Mouse (Mus musculus) thymus, postnatal 10 days (tissue): ENCODE data around the gene Vmn1r209.
"Not testable (repeated sequence)": the region's sequence is repeated elsewhere in the genome, so short reads cannot be mapped to it uniquely, and the experiment has no call there.

Source experiments
- DNase-seq, 2 experiments: peaks; one replicate each; pipeline ENCODE4 v3.0.0; 2021; ENCODE audit warnings: low spot score in 2 of 2

The Vmn1r209 gene

GRCm38 (mm10) chr13:22809582-22809981 is at the start of gene Vmn1r209:
Vmn1r209 (minus strand) TSS chr13:22809682.
- not testable (repeated sequence) for DNase-seq

GRCm38 (mm10) chr13:22857461-22857860 is 48.0 kb upstream of the Vmn1r209 start, which contains the start of gene Vmn1r211:
Vmn1r211 (minus strand) TSS chr13:22857561.
- no peak for DNase-seq

DNA sequence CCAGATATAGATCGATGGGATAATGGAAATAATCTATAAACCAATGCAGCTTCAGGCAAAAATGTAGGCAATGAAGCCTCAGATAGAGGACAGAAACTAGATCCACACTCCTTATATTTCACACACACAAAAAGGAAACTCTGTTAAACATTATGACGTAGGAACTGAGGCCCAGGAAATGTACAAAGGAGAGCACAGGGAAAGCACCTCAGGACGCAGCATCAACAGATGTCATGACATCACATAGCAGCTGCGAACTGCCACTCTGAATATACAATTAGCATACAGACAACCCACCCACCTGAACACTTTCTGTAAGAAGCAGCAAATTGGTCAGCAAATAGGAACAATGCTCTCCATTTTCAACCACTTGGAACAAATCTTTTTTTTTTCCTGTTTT is 45.3 kb upstream of the Vmn1r209 start:
- DNase-seq = no peak

GRCm38 (mm10) chr13:22846798-22847197 is 37.3 kb upstream of the Vmn1r209 start:
- DNase-seq = no peak

GRCm38 (mm10) chr13:22844304-22844703 is 34.8 kb upstream of the Vmn1r209 start:
- DNase-seq = not testable (repeated sequence)

DNA sequence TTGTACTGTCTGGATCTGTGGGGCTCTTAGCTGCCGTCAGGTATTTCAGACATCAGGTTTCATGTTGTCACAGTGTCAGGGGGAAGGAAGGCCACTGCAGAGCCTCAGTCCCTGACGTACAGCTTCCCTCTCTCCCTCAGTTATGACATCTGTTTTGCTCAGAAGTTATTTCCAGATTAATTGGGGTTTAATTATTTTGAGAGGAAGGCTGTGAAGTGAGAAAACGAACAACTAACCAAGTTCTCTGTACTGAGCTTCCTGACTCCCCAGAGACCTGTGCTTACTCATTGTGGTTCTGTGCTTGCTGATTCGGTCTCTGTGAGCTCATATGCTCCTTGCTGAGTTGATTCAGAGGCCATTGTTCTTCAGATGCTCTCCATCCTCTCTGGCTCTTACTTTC is 21.8 kb upstream of the Vmn1r209 start, which contains the start of gene Vmn1r210:
Vmn1r210 (minus strand) TSS at position 101 of the 400 bp plus-strand sequence.
- no peak for DNase-seq

DNA sequence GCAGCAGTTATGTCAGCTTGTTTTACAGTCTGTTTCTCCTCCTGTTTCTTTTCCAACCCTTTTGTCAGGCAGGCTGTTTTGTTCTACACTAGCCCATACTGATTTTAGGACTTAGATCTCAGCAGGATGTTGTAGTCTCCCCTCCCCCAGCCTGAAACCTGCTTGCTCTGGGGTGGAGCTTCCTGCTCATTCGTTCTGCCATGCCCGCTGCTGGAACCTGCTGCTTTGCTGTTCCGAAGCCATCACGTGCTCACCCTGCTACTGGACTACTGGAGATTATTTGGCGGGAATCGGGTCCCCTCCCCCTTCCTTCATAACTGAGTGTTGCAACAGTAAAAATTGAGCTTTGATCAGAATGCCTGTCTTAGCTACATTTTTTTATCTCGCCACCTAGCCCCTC is 19.9 kb upstream of the Vmn1r209 start:
- DNase-seq = not testable (repeated sequence)

DNA sequence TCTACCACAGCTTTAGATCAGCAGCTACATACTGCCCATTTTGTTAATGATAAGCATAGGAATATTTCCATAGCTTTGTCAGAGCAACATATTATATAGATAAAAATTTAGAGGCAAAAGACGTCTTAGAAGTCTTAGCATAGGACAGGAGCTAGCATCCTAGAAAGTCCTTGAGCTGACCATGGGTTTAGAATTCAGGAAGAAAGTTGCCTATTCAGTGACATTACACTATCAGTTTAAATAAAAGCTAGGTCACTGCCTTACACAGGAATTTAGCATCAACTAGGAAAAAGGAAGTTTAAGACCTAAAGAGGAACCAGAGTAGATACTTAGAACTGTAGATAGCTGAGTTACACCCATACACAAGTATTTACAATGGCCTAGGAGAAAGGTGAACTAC is 12.1 kb upstream of the Vmn1r209 start:
- DNase-seq = not testable (repeated sequence)

DNA sequence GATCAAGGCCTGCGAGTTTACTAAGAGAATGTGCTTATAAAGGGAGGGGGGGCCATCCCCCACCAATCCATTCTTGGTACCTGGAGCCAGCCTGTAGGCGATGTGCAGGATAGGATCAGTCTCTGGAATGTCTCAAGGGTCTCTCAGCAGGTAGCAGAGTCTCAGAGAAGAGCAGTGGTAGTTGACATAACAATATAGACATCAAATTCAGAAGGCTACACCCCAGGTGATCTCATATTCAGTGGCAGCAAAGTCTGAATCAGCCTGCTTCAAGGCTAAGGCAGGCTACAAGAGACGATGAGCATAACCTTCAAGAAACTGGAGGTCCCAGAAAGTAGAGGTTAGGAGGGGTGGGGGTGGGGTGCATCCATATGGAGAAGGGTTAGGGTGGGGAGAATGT is 21.4 kb downstream of the Vmn1r209 start:
- DNase-seq = not testable (repeated sequence)

GRCm38 (mm10) chr13:22784159-22784558 is 25.3 kb downstream of the Vmn1r209 start:
- DNase-seq = not testable (repeated sequence)

- DNase-seq = not testable (repeated sequence)
Observed at GRCm38 (mm10) chr13:22777300-22777699, 32.2 kb downstream of the Vmn1r209 start, which contains the start of gene Vmn1r208. Vmn1r208 (minus strand) TSS chr13:22777400.

DNA sequence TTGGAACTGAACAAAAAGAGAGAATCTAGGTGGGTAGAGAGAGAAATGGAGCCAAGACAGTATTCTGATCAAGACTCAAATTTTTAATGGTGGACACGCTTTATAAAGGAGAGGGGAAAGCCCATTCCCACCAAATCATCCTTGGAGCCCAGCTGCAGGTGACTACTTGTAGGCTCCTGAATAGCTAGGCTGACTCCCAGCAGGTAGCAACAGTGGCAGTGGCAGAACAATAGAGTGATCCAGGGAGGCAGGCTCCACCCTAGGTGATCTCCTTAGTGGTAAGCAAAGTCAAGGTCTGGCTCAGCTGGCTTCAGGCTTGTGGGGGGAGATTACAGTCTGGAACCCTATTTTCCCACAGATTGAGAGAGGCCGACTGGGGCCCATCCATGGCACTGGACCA is 37.9 kb downstream of the Vmn1r209 start:
- DNase-seq = not testable (repeated sequence)
